Mouse (Mus musculus) fat pad, adult 2 months (tissue): ENCODE results near the gene Ctnnd2.

Experiments used
- DNase-seq: peaks from one replicate; pipeline ENCODE4 v3.0.0-alpha.2; 2011; ENCODE audit warnings: low read depth, low spot score; ENCODE audit errors: extremely low read depth

Ctnnd2 gene

DNA sequence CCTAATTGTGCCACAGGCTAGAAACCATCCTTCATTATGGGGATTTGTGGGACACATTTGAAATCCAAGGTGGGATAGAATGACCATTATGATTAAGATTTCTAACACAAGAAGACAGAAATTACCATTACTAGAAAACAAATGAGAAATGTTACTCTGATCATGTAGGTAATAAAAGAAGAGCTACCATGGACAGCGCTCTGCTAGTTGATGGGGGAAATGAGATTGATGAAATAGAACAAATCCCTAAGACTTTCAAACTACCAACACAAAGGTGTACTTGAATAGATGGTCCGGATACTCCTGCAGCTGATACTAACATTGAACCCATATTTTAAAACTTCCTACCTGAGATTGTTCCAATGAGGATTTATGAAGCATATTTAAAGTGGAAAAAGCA lies 68.5 kb downstream of the Ctnnd2 start:
- no peak for DNase-seq

- DNase-seq, result no peak
Measured at GRCm38 (mm10) chr15:30268822-30269221, 96.4 kb downstream of the Ctnnd2 start.

DNA sequence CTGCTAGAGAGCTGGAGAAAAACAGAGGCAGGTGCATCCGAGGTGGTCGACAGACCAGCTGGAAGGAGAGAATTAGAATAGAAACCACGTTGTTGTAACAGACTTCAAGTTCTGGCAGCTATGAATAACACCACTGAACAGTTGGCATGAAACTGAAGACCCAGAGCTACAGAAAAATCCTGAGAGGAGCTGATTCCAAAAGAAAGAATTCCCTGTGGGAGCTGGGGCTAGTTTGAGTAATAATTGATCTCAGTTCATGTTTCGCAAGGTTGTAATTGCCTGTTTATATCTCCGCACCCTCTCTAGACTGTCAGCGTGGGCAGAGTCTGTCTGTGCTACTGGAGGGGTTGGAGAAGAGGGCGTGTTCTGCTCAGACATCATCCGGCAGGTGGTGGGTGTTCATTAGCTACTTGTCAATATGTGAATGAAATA lies 98.8 kb downstream of the Ctnnd2 start:
- no peak for DNase-seq

- no peak for DNase-seq
Measured at GRCm38 (mm10) chr15:30272326-30272725, 99.9 kb downstream of the Ctnnd2 start.

- DNase-seq, result no peak
Measured at GRCm38 (mm10) chr15:30275721-30276120, 103.3 kb downstream of the Ctnnd2 start.

DNA sequence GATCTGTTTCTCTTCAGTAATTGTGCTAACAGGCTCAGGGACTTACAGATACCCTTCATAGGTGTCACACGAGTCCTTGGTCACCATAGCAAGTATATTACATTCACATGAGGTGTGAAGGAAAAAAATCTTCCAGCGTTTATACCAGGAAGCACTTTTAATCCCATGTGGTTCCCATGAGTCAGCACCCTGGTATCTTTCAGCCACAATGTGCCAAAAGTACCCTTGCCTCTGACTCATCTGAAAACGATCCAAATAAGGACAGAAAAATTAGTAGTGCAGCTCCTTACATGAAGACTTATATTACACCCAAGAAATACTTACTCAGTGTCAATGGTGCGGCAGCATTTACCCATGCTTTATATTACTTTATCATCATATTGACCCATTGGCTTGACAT lies 104.3 kb downstream of the Ctnnd2 start:
- DNase-seq, result no peak

DNA sequence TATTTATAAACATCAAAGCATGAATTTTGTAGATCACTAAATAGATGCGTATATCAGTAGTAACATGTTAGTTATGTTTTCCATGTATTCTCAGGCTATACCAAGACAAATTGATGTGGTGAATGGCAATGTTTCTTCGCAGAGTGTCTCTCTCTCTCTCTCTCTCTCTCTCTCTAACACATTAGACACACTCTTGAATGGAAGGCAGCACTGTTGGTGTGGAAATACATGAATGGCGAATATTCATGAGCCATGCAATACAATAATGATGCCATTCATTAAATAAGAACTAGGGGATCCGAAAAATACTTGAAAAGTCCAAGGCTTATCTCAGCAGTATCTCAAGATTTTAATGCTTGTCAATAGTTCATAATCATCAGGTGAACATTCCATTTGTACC lies 106.2 kb downstream of the Ctnnd2 start:
- no peak for DNase-seq

GRCm38 (mm10) chr15:30285572-30286244 lies 113.3 kb downstream of the Ctnnd2 start:
- DNase-seq, result no peak

GRCm38 (mm10) chr15:30286245-30286642 lies 113.9 kb downstream of the Ctnnd2 start:
- no peak for DNase-seq

- DNase-seq, result no peak
Measured at GRCm38 (mm10) chr15:30302824-30303223, 130.4 kb downstream of the Ctnnd2 start.

DNA sequence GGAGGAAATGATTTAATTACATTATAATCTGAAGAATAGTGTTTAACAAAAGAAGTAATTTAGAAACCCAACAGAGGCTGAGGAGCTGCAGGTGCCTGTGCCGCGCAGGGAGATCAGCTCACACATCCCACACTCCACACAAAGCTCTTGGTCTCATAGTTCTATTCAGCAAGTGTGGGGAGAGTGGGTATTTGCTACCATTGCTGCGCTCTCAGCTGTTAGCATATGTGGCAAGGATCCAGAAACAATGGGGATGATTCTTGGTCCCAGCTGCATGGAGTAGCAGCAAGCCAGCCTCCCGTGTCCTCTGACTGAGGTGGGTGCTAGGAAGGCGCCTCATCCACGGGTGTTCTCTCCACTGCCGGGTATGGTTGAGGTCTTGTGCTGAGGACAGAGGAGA lies 134.0 kb downstream of the Ctnnd2 start:
- no peak for DNase-seq

- no peak for DNase-seq
Measured at GRCm38 (mm10) chr15:30322543-30322942, 150.2 kb downstream of the Ctnnd2 start.

DNA sequence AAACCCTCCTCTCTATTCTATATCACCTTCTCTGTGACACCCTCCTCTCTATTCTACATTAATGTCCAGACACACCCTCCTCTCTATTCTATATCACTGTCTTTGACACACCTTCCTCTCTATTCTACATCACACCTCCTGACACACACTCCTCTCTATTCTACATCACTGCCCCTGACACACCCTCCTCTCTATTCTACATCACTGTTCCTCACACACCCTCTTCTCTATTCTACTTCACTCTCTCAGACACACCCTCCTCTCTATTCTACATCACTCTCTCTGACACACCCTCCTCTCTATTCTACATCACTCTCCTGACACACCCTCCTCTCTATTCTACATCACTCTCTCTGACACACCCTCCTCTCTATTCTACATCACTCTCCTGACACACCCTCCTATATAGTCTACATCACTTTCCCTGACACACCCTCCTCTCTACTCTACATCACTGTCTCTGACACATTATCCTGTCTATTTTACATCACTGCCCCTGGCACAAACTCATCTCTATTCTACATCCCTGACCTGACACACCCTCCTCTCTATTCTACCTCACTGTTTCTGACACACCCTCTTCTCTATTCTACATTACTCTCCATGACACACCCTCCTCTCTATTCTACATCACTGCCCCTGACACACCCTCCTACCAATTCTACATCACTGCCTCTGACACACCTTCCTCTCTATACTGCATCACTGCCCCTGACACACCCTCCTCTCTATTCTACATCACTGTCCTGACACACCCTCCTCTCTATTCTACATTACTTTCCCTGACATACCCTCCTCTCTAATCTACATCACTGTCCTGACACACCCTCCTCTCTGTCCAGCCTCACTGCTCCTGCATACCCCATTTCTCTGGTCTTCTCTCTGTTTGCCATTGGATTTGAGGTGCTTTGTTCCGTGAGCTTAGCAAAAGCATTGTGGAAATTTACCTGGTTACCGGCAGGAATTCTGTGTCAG lies 161.2 kb downstream of the Ctnnd2 start:
- no peak for DNase-seq

DNA sequence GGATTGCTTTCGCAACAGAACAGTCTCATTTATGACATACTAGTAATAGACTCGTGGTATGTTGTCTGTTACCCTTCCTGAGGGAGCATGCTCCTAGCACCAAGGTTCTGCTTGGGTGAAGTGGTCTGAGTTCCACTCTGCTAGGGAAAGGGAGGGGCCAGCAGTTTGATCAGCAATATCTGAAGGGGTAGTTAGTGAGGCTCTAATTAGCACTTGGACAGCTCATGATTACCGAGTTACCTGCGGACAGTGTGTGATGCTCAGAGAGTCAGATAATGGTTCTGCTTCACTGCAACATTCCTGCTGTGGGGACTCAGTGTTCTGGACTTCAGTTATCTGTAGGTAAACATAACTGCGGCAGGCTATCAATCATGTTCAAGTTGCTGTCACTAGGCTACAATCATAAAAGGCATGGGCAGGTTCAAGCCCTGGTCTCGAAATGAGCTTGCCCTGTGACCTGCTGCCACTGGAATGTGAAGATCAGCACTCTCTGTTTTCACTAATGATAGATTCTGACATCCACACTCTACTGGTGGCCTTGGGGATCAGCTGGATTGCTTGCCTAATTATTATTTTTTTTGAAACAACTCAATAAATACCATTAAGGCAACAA lies 166.3 kb downstream of the Ctnnd2 start:
- no peak for DNase-seq

DNA sequence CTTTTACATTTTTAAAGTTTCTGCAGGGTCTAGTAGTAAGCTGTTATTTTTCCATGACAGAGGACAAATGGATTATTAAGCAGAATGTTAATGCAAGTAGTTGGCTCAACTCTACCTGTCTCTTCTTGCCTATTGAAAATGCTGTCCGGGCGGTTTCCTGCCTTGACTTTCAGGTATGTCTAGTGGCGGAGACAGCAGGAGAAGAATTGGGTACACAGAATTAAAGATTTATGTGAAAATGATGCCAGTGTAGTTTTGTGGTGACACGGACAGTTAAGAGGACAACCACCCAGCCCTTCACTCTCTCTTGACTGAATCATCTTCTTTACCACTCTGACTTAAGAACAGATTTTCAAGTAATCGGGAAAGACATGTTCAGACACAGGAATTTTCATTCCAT lies 173.4 kb downstream of the Ctnnd2 start:
- no peak for DNase-seq

GRCm38 (mm10) chr15:30364491-30364890 lies 192.1 kb downstream of the Ctnnd2 start:
- no peak for DNase-seq

- DNase-seq, result no peak
Measured at GRCm38 (mm10) chr15:30369997-30370396, 197.6 kb downstream of the Ctnnd2 start.

DNA sequence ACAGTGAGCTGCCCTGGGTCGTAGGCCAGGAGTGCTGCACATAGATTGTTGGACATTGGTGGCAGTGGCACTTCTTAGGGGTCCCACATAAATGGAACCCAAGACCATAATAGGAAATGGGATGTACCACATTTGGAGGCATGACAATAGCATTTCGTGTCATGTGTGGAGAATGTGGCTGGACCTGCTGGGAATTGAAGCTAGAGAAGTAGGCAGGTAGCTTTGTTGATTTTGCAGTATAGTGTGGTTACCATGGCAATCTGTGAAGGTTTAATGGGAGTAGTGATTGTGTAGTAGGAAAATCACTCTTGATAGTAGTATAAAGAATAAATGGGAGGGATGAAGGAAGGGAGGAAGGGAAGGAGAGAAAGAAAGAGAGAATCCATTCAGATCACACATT lies 198.8 kb downstream of the Ctnnd2 start:
- no peak for DNase-seq

GRCm38 (mm10) chr15:30373654-30374215 lies 201.3 kb downstream of the Ctnnd2 start:
- no peak for DNase-seq

DNA sequence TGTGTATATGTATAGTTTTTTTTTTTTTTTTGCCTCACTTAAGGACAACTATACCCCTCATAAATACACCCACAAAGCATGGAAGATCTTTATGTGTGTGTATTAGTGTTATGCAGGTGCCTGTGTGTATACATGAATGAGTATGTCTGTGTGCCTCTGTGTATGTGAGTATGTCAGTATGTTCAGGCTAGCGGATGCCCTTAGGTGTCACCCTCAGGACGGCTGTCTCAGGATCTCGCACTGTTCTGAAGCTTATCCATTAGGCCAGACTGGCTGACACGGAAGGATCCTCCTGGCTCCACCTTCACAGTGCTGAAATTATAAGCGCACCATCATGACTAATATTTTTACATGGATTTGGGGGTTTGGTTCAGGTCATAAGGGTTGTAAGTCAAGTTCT lies 202.5 kb downstream of the Ctnnd2 start:
- no peak for DNase-seq

DNA sequence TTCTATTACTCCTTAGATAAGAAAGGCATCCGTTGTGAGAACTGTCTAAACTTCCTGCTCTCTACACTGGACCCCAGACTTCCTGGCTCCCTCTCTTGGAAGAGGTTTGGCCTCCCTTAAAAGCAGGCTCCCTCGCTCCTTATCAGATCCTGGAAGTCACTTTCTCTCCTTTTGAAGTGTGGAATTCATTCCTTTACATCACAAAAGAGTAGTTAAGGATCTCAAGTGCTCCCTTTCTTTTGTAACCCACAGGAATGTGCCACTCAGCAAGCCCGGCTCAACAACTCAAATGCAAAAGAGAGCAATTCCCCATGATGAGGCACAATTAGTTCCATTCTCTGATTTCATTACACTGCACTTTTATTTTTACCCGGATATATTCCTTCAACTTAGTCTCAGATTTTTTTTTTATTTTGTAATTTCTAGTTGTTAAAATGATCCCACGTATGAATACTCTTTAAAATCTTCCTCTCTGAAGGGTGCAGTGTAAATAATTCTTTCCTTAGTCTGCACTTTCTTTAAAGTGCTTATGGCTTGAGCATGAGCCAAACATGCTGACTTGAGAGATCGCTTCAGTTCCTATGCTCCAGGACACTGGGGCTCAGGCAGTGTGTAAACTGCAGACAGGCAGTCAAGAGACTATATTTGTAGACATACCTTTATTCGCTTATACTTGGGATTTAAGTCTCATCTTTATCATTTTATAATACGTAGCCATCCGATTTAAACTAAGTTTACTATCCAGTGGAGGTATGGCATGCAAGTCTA lies 210.9 kb downstream of the Ctnnd2 start:
- DNase-seq, result no peak
